Comparison of ENCODE assay signal across 8 mouse cellular contexts in the genomic region with DNA sequence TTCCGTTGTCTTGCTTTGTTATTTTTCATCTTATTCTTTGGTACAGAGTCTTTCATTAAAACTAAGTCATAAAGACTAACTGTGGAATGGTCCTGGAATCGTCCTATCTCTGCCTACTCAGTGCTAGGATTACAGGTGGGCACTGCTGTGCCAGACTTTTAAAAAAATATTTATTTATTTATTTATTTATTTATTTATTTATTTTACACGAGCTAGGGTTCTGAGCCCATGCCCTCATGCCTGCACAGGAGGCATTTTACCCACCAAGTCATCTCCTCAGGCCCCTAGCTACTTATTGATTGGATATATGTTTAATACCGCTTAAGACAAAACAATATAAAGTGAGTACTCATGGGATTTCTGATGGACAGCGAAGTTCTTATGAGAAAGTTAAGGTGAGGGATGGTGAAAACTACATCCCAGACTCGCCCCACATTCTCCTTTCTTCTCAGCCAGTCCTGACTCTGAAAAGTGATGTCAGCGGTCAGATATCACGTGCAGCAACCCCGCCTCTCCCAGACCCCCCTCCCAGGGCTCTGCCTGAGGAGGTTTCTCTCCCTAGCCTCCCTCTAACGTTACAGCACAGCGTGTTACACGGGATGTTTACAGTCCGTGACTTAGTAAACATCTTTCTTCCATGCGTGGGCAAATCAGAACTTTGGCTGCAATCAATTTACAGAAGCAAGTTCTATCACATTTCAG.
DNase-seq lines count a peak whose midpoint lies in the region; ATAC-seq and TF ChIP-seq lines count a peak whose summit lies in the region.

No protein-coding gene starts in this region.

- H3K4me1 ChIP-seq in forebrain, embryonic 10.5 days, result peaks cover 20% of the 10 kb centered on the region
- no peaks in the 10 kb centered on the region for H3K4me1 ChIP-seq in intestine, postnatal 0 days (replicated peaks; ENCODE audit: control insufficient read depth, insufficient read depth, low read length)

- no peak overlapping the region for H3K27ac ChIP-seq in left cerebral cortex, adult 2 months
- H3K27ac ChIP-seq in forebrain, embryonic 10.5 days, result no peak overlapping the region
- H3K27ac ChIP-seq in intestine, postnatal 0 days (ENCODE audit: low read depth, low read length), result no peak overlapping the region

- peaks cover 99% of the 10 kb centered on the region for H3K27me3 ChIP-seq in forebrain, embryonic 10.5 days (ENCODE audit: poor library complexity, severe bottlenecking)
- H3K27me3 ChIP-seq in intestine, postnatal 0 days (replicated peaks; ENCODE audit: control insufficient read depth, insufficient read depth, low read length), result no peaks in the 10 kb centered on the region

- no peak for TF ChIP-seq CTCF in left cerebral cortex, adult 2 months (IDR thresholded peaks at IDR 0.05)
- no peak for TF ChIP-seq CTCF in intestine, postnatal 0 days (IDR thresholded peaks at IDR 0.05; ENCODE audit: low read depth)

- DNase-seq in left cerebral cortex, adult 2 months (ENCODE audit: extremely low spot score in 1 of 2, low spot score in 2 of 2), result no peak
- DNase-seq in left cerebral cortex, adult 9 months (ENCODE audit: low spot score in 2 of 2), result no peak
- peak; percentile 21 for DNase-seq in forebrain, embryonic 10.5 days (ENCODE audit: extremely low spot score, low spot score)
- DNase-seq in retina, embryonic 14.5 days (ENCODE audit: low spot score), result peak; percentile 53
- no peak for DNase-seq in adrenal gland, postnatal 4 days (ENCODE audit: low spot score in 2 of 2)
- no peak for DNase-seq in c-Kit-positive CD71-positive TER-119-positive erythroid progenitor cells, embryonic 14.5 days (ENCODE audit: low spot score)

- peak overlapping the region; percentile 46 for H3K4me2 ChIP-seq in intestine, postnatal 0 days (replicated peaks; ENCODE audit: low read depth)

- WGBS in forebrain, embryonic 10.5 days, result 26% methylated on average over 14 of the region's 14 CpGs
- 26% methylated on average over 14 of the region's 14 CpGs for WGBS in intestine, postnatal 0 days

- H3K36me3 ChIP-seq in forebrain, embryonic 10.5 days (replicated peaks), result no peaks in the 10 kb centered on the region
- no peaks in the 10 kb centered on the region for H3K36me3 ChIP-seq in intestine, postnatal 0 days (ENCODE audit: control insufficient read depth, insufficient read depth)

- H3K9ac ChIP-seq in intestine, postnatal 0 days (ENCODE audit: low read depth, low read length), result no peak overlapping the region

- H3K9me3 ChIP-seq in forebrain, embryonic 10.5 days, result no peaks in the 10 kb centered on the region
- H3K9me3 ChIP-seq in intestine, postnatal 0 days (ENCODE audit: control insufficient read depth), result no peaks in the 10 kb centered on the region

- H3K4me3 ChIP-seq in left cerebral cortex, adult 2 months, result peak overlapping the region; percentile 19
- peak overlapping the region; percentile 40 for H3K4me3 ChIP-seq in forebrain, embryonic 10.5 days
- peak overlapping the region; percentile 11; the same call in 1 of the 2 replicates for H3K4me3 ChIP-seq in intestine, postnatal 0 days (ENCODE audit: low read depth, low read length)

- ATAC-seq in intestine, postnatal 0 days, result no peak
- no peak for ATAC-seq in activated CD4-positive, CD25-positive, alpha-beta regulatory T cell, adult 4 months

- intact Hi-C loops in left cerebral cortex, adult 2 months (cut with DNase I), result no loop called here

Comparison
In these comparisons a context has a peak if more than half of its experiments do, and no peak if none do; other contexts are left out.
1. DNase-seq: peak in forebrain, embryonic 10.5 days (single experiment) and retina, embryonic 14.5 days (single experiment); none in left cerebral cortex, adult 2 months (0 of 2), left cerebral cortex, adult 9 months (0 of 2), adrenal gland, postnatal 4 days (0 of 2) and c-Kit-positive CD71-positive TER-119-positive erythroid progenitor cells, embryonic 14.5 days (single experiment).
2. Peak in every context shown above with its lines, with median percentiles within 50 percentile points of each other: H3K4me3 ChIP-seq.